Mouse (Mus musculus): ENCODE measurements around the gene Tmco4.

- TF ChIP-seq CTCF (IDR thresholded peaks at IDR 0.05; ENCODE audit: low read depth): no peak
- TF ChIP-seq EP300 (IDR thresholded peaks at IDR 0.05; ENCODE audit: low read depth): no peak
Observed at GRCm38 (mm10) chr4:139001026-139001425, 28.3 kb downstream of the Tmco4 start.
